Mouse (Mus musculus): ENCODE results near the gene Tmem59. TPM values are rescaled to one million over a fixed set of nuclear protein-coding genes. Genes with fewer than 3 reads are reported as not detected.

Tmem59 gene
- 100 to 1,000 TPM; 150 to 151 TPM for total RNA-seq (2021)

GRCm38 (mm10) chr4:107178182-107178829 lies at the start of gene Tmem59:
Gene Tmem59 (plus strand): TSS chr4:107178399.
- intact Hi-C loops (cut with DNase I): loop anchor here (2.0 to 5.0 kb wide), 5 partner anchors 74 to 526 kb away; partner anchors contain the start of genes Hspb11, Lrrc42, Ndc1 and Pars2
- DNase-seq: peak; percentile 97 to 98

DNA sequence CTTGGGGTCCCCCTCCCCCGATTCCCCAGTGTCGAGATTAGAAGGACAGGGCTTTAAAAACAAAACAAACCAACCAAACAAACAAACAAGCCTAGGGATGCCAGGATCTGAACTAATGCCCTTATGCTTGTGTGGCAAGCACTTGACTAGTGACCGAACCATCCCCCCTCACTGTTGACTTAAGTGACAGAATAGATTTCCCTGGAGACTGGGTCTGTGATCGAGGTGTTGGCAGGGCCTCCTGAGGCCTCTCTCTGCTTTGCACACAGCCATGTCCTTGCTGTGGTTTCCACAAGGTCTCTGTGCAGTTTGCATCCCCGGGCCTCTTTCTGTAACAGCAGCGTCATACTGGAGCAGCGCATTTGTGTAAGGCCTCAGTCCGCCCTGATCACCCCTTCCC lies 48.8 kb upstream of the Tmem59 start:
- intact Hi-C loops (cut with DNase I): no loop called here
- DNase-seq: no peak

DNA sequence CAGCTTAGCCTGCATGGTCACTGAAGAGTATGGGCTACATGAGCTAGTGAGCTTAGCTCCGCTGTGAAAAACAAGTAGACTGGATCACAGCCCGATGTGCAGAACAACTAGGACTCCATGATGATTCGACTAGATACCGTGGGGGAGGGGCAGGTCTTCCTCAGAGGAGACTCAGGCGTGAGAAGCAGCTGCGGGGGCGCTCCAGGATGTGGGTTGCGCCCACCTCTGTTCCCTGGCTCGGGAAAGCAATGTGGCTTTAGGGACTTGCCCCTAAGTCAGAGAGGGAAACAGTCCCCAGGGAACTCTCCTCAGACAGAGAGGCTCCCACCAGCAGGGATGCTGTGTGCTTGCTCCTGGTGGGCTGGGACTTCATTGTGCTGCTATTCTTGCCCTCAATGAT lies 47.7 kb upstream of the Tmem59 start:
- no peak for DNase-seq
- intact Hi-C loops (cut with DNase I): no loop called here

DNA sequence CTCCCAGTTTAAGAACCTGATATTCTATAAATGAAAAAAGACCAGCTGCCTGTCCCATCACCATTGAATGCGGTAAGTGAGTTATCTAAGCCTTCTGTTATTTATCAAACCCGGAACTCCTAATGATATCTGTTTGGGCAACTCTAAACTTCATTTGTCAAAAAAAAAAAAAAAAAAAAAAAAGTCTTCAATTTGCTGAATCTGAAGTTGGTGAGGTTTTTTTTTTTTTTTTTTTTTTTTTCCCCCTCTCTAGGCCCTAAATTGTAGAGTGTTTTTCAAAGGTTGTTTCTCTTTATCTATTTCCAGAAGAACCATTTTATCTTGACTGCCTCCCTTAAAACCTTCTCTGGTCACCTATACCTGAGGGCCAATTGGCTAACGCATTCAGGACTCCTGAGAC lies 43.3 kb upstream of the Tmem59 start:
- DNase-seq: no peak
- intact Hi-C loops (cut with DNase I): no loop called here

- intact Hi-C loops (cut with DNase I): no loop called here
- DNase-seq: no peak
Measured at GRCm38 (mm10) chr4:107135663-107136062, 42.5 kb upstream of the Tmem59 start.

GRCm38 (mm10) chr4:107136531-107136930 lies 41.7 kb upstream of the Tmem59 start:
- no peak for DNase-seq
- intact Hi-C loops (cut with DNase I): no loop called here

- no peak for DNase-seq
- intact Hi-C loops (cut with DNase I): no loop called here
Measured at GRCm38 (mm10) chr4:107138948-107139835, 39.0 kb upstream of the Tmem59 start.

GRCm38 (mm10) chr4:107139836-107140631 lies 38.2 kb upstream of the Tmem59 start:
- DNase-seq: no peak
- intact Hi-C loops (cut with DNase I): no loop called here

DNA sequence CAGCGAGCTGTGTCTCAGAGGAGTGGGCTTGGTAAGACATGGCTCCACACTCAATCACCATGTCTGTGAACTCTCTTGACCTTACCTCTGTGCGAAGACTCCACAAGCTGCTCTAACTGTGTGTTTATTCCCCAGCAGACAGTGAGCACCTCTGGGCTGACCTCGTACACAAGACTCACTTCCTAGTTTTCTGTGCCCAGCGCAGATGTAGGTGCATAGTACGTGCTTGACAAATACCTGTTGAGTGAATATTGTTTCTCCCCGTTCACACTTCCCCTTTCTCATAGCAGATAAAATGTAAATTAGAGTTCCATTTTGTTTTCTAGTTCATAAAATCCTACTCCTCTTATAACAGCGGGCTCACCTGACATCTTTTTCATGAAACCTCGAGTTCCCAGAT lies 34.7 kb upstream of the Tmem59 start:
- no peak for DNase-seq
- intact Hi-C loops (cut with DNase I): no loop called here

- no peak for DNase-seq
- intact Hi-C loops (cut with DNase I): no loop called here
Measured at GRCm38 (mm10) chr4:107150991-107151390, 27.2 kb upstream of the Tmem59 start.

GRCm38 (mm10) chr4:107152571-107152970 lies 25.6 kb upstream of the Tmem59 start:
- DNase-seq: no peak
- intact Hi-C loops (cut with DNase I): no loop called here

GRCm38 (mm10) chr4:107156983-107157401 lies 21.2 kb upstream of the Tmem59 start:
- intact Hi-C loops (cut with DNase I): no loop called here
- no peak for DNase-seq

DNA sequence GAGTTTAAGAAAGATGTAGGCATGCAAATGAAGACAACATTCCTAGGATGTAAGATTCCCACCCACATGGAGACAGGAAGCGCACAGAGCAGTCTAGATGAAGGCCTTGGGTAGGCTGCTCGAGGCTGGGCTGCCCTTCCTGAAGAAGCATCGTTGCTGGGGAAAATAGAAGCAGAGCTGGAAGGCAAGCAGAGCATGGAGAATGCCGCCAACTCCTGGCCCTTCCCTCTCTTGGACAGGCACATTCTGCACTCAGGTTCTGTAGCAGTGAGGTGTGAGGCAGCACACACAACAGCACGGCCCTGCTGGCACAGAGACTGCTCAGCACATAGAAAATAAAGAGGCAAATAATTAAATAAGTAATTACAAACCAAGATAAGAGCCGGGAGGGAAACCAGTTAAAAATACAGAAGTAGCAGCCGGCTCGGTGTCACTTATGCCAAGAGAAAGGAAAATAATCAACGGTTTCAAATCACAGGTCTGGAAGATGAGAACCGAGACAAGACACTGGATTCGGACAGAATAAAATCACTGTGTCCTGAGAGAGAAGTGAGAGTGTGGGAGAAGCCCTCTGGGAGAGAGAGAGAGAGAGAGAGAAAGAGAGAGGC lies 18.9 kb upstream of the Tmem59 start:
- DNase-seq: no peak
- intact Hi-C loops (cut with DNase I): no loop called here

GRCm38 (mm10) chr4:107160181-107160580 lies 18.0 kb upstream of the Tmem59 start:
- intact Hi-C loops (cut with DNase I): loop anchor here (5.0 kb wide), 5 partner anchors 173 to 548 kb away; partner anchors contain the start of genes Acot11 and Ssbp3
- no peak for DNase-seq

DNA sequence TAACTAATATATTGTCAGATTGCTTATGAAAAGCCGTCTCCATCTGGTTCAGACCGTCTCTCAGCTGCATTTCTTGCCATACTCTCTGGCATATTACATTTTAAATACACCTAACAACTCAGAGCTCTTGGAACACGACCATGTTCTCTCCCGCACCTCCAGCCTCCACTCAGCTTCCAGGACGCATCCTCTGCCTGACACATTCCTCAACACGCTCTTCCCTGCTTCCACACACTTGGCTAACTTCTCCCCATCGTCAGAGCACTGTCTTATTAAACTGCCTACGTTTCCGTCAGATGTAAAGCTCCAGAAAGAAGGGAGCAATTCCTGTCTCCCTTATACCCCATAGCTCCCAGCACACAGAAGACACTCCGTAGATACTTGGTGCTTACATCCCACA lies 14.9 kb upstream of the Tmem59 start:
- intact Hi-C loops (cut with DNase I): loop anchor here (2.0 to 5.0 kb wide), 7 partner anchors 97 to 551 kb away; partner anchors contain the start of genes Acot11, Cyb5rl, Mrpl37 and Ssbp3
- DNase-seq: no peak

DNA sequence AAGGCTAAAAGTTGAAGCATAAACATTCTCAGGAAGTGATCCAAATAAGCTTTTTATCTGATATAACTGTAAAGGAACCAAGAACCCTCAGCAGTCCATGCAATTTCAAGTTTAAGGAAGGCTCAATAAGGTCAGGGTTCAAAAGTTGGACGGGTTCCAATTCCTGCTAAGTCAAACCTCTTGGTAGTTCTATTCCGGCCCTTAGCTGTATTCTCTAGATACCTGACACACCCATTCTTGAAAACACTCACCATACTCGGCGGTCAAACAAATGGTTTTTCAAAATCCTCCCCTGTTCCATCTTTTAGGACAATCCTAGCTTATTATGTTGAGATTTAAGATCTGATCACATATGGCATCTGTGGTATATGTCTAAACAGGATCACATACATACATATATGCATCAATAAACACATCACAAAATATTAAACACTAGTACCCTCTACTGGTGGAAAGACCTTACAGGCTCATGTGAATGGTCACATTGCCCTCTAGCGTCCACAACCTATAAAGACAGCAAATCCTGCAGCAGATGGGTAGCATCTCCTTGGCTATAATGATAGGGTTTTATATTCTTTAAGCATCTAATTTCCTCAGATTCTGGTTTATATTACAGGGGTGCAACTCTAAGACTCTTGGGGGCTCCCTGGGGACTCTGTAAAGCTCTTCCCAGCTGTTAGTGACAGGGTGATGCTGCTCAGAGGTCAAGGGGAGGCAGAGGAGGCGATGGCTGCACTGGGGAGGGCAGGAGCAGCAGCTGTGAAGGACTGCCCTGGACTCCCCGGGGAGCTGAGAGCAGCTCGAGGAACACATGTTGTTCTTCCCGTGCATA lies 14.2 kb upstream of the Tmem59 start:
- intact Hi-C loops (cut with DNase I): loop anchor here (2.0 to 5.0 kb wide), 9 partner anchors 97 to 552 kb away; partner anchors contain the start of genes Acot11, Cyb5rl, Mrpl37 and Ssbp3
- DNase-seq: peak; percentile 63 to 70

- DNase-seq: no peak
- intact Hi-C loops (cut with DNase I): no loop called here
Measured at GRCm38 (mm10) chr4:107166700-107167099, 11.5 kb upstream of the Tmem59 start.

- DNase-seq: no peak
- intact Hi-C loops (cut with DNase I): no loop called here
Measured at GRCm38 (mm10) chr4:107167798-107168197, 10.4 kb upstream of the Tmem59 start.

DNA sequence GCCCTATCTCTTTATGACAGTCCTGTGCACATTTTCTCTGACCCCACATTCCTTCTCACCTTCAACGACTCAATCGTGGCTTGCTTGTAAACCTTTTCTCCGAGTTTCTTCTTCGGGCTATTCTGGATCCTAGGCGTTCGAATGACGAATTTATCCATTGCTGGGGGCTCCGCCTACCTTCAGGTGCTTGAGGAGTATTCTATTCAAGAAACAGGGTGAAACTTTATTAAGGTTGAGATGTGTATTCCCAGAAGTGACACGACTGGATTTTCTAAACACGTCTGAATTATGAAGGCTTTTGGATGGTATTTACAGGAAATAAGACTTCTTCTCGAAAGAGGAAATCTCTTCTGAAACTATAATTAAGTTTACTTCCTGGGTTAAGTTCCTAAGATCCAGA lies 693 bp upstream of the Tmem59 start:
- no peak for DNase-seq
- intact Hi-C loops (cut with DNase I): loop anchor here (5.0 kb wide), 3 partner anchors 190 to 525 kb away; partner anchors contain the start of genes Ndc1, Pars2 and Ssbp3

Measured in heart, postnatal 36 days (tissue).